Mouse (Mus musculus) embryo, embryonic 10 days (tissue): ENCODE results near the gene Cox17.

ENCODE experiments used
- DNase-seq: peaks from one replicate; pipeline ENCODE4 v3.0.0-alpha.2; 2015; ENCODE audit warnings: low spot score

Gene Cox17

DNA sequence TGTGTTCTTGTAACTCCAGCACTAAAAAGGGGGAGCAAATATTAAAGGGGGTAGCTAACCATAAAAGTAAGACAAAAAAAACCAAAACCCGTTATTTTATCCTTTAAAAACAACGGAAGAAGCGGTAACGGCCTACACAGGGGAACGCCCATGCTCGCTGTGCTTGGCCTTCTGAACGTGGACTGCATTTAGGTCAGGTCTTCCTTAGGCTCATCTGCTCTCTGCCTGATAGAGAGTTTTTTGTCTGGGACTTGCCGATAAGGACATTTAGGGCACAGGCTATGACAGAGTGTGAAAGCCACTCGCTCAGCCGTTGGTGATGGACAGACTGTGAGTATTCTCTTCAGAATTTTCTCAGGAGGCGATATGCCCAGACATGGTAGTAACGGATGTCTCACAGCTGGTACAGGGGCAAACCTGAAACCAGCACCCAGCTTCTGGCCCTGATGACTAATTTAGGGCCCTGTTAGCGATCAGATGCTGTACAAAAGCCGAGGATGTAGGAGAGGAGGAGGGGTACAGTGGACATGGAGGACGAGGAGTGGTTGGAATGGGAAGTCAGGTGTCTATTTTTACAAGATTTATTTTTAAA is 25.0 kb downstream of the Cox17 start:
- DNase-seq = no peak

DNA sequence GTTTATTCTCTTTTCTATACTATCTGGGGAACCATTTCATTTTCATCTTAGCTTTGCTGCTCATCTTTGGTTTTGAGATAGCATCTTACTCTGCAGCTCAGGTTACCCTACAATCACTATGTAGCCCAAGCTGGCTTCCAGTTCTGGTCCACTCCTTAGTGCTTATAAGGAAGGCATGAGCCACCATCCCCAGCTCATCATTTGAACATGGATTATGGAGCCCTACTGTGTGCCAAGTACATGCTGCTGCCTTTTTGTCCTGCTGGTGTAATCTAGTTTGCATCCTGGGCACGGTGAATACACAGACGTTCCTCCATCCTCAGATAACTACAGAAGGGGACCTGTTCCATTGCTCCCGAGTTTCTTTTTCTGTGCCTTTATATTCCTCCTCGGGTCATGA is 26.1 kb downstream of the Cox17 start:
- no peak for DNase-seq

DNA sequence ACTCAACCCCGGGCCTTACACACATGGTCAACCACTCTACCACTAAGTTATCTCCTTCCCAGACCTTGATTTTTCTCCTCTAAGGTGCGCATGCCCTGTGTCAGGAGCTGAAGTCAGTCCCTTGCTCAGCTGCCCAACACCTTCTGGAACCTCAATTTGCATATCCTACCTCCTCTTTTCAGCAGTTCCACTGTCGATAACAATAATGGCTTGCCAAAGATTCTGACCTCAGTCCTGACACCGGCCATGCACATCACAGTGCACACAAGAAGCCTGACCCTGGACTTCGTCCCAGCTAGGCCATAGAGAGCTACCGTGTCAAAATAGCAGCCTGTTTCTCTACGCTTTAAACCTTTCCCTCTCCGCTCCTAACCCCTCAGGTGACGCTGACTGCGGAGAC is 26.6 kb downstream of the Cox17 start:
- DNase-seq = no peak

DNA sequence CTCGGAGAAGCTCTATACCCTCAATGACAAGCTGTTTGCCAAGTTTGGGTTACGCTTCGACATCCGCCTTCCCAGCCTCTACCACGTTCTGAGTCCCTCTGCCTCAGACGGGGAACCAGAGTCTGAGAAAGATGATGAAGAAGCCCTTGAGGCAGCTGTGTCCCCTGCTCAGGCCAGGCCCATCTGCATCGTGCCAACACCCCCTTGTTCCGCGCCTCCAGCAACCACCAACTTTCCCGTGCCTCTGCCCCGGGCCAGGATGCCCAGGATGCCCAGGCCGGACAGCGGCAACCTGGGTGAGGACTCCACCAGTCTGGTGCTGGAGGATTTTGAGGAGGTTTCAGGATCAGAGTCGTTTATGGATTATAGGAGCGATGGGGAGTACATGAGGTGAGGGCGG is 27.1 kb downstream of the Cox17 start:
- DNase-seq = no peak

DNA sequence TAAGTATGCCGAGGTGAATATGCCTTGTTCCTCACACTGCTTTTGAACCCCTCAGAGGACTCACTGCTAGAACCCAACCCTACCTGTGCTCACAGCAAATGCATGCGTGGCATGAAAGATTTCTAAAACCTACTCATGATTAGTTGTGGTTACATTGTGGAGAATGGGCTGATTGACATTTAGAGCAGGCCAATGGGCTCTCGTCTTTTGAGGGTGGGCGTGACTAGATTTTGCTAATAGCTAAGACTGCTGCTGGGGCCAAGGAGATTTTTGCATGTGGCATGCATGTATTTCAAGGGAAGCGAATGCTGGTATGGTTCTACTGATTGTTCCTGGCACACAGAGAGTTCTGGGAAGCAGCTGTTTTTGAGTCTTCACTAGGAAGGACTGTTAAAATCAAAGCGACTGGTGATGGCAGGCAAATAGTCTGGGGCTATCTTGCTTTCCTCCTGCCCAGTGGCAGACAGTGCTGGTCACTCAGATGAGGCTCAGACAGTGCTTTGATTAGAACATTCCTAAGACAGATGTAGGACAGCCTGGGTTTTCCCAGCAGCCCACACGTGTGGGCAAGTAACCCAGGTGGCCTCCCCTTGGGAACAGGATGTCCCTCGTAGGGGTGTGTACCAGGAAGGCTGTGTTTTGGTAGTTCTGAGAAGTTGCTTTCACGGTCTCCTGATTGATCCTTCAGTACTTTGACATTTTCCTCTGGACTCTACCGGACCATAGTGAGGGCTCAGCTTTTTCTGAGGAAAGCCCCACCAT is 27.8 kb downstream of the Cox17 start:
- no peak for DNase-seq

DNA sequence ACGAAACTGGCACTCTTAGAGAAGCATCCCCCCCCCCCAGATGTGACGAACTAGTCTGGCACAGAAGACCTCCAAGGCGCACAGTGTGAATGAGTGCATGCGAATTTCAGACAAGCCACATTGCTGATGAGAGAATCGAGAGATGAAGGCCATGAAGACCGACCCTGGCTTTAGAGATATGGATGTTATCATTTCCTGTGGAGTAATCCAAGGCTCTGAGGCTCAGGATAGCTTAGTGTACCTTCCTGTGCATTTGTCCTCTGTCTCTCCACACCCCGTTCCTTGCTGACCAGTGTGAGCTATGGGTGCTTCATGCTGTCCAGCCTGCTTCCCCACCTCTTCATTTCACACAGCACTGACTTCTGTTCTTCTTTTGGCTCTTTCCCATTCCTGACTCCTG is 28.4 kb downstream of the Cox17 start:
- DNase-seq = no peak

DNA sequence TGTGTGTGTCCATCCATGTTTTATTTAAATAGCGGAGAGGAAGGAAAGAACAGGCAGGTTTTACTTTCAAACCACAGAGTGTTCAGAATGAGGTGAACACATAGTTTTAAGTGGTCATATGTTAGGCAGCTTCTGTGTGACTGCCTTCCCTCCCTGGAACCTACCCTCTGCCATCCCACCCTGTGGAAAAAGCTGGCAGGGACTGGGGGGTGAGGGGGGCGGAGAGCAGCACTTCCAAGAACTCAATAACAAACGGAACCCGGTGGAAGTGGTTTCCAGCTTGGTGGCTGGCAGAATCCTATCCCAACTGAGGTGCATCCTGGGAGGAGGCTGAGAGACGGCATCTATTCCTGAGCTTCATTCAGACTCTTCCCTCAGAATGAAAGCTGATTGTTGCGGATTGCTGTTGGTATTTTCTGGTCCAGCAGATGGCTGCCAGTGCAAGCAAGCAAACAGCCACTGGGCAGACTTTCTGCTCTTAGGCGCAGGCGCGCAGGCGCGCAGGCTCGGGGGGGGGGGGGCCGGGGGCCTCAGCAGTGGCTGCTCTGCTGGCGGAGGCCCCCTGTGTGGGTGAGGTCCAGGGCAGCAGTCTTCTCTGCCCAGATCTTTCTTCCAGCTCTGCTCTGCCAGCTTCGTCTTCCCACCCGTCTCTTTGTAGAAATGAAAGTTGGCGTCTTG is 29.5 kb downstream of the Cox17 start:
- peak; percentile 39 for DNase-seq

DNA sequence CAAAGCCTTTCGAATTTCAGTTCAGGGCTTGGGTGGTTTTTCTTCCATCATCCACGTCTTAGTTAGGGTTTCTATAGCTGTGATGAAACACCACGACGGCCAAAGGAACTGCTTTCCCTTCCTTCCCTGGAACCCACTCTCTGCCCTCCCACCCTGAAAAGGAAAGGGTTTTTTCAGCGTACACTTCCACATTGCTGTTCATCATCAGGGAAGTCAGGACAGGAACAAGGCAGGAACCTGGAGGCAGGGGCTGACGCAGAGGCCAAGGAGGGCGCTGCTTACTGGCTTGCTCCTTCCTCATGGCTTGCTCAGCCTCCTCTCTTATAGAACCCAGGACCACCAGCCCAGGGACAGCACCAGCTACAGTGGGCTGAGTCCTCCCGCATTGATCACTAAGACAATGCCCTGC is 30.1 kb downstream of the Cox17 start:
- DNase-seq = no peak

DNA sequence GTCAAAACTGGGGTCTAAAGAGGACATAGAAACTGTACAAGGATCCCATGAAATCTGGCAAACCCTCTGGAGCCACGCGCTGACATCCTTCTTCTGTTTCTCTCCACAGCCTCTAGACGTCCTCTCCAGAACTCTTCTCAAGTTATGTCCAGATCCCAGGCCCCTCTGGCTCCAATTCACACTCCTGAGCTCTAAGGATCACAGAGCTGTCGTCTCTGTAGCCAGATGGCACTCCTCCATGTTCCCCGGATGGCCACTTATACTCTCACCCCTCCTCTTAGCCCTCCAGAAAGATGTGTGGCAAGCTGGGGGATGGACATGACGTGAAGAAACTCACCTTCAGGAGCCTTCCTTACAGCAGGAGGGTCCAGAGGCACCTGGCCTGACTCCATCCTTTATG is 30.8 kb downstream of the Cox17 start:
- no peak for DNase-seq

DNA sequence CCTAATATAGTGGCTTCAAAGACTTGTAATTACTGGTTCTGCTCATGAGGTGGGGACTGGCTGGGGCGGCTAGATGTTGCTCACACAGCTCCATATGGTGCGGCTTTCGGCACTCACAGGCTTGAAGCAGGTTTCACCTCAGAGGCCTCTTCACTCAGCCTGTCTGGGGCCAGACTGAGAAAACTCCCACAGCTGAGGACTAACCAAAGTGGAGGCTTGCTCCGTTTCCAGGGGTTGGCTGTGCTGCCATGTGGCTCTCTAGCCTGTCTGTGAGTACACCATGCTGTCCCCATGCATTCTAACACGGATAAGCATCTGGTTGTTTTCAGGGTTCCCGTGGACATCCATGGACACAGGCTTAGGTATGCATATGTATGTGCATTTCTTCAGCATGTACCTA is 31.8 kb downstream of the Cox17 start:
- no peak for DNase-seq

DNA sequence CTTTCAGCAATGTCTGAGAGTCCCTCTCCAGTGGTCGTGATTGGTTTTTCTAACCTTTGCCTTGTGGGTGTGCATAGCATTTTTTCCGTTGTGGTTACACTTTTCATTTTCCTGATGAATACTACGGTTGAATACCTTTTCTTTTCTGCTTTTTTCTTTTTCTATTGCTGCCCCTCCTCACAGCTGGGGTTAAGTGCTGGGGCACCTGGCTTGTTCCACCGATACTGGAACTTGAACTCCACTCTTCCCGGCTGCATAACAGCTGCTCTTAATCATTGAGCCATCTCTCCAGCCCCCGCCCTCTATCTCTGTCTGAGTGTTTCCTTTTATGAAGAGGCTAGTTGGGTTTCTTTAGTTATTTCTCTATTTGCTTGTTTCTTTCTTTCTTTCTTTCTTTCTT is 32.3 kb downstream of the Cox17 start:
- DNase-seq = no peak

DNA sequence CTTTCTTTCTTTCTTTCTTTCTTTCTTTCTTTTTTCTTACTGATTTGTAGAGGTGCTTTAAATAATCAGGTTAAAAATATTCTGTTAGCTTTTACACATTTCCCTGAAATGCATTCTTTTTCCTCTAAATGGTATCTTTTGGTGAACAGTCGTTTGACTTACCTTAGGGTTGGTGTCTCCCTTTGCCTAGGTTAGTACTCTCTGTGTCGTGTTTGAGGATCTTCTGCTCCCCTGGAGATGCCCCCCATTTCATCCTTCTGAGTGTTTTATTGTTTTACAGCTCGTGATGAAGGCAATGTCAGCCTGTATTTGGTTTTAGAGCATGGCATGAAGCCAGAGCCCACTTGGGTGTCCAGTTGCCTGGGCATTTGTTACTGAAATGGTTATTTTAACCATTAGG is 32.7 kb downstream of the Cox17 start:
- no peak for DNase-seq

DNA sequence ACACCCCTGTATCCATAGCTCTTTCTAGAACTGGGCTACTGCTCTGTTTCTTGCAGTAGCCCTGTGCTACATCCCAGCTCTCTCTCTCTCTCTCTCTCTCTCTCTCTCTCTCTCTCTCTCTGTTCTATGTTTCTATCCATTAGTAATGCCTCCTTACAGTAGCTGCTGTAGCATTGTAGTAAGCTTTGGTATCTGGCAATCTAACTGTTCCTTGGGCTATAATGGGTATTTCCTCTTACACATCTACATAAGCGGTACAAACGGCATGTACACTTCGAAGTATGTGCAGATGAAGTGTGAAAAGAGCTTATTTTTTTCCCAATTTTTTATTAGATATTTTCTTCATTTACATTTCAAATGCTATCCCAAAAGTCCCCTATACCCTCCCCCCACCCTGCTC is 33.1 kb downstream of the Cox17 start:
- DNase-seq = no peak

DNA sequence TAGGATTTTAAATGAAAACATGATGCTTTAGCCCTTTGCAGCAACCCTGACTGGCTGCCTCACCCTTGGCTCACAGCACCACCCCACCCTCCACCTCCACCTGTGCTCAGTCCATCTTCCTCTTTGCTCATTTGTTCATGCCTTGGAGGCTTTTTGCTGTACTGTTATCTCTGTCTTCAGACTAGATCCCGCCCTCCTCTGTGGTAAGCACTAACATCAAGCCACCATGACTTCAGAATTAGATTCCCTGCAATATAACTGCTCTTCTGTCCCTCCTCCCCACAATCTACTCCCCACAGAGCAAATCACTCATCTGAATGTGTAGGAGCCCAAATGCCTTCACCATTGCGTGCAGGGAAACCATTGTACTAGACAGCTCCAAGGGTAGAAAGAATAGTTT is 36.9 kb downstream of the Cox17 start:
- no peak for DNase-seq

DNA sequence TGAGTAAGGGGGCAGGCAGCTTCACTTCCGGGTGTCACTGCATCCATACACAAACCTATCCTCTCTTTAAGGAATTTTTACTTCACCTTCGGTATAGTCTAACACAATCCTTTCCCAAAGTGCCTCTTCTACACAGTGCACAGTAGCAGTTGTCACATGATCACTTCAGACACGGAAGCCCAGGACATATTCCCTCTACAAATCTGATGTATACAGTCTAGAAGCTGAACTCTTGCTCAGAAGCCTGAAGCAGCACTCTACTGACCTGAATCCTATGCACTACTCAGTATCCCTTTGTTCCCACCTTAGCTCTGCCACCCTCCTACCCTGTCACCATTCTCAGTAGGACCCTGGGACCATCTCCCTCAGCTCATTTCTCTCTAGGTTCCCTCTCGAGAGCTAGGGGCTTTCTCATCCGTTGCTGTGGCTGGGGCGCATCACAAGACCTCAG is 38.4 kb downstream of the Cox17 start:
- DNase-seq = no peak

DNA sequence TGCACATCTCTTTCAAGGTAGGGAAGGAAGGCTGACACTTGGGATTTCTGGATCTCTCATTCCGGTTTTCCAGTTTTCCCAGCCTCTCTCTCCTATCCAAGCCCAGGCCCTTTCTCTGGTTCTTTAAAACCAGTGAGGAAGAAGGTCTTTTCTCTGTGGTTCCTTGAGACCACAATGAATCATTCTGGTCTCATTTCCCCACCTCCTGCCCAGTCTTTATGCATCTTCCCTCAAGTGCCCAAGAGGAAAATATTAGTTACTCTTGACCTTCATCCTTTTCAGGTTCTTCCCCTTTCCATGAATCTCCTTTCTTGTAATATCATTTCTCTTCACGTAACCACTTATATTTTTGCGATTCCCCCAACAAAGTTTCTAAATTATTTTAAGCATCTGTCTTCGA is 38.9 kb downstream of the Cox17 start:
- DNase-seq = no peak

DNA sequence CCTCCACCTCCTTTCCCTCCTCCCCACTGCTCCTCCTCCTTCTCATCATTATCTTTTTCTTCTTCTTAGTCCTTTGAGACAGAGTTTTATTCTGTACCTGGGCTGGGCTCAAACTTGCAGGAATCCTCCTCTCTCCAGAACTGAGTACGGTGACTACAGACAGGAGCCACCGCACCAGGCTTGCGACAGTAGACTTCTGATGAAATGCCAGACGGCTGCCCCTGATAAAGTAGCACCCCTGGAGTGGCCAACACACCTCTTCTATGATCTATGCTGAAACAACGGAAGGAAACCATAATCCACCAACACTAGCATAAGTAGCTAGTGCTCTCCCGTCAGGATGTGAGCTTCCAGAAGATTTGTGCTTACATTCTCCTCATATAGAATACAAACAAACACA is 40.6 kb downstream of the Cox17 start:
- no peak for DNase-seq

DNA sequence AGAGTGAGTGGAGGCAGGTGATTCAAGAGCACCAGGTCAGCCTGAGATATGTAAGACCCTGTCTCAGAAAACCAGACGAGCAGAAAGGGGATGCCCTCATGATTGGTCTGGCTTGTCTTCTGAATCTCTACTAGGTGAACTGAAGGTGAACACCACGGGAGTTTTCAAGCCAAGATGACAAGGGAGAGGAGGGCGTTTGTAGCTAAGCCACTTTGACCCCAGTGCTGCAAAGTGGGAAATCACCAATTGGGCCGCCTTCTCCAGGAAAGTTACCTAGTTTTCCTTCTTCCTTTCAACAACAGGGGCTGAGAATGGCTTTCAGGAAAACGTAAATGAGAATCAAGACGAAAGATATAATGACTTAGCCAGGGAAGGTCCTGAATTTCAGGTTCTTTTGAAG is 42.0 kb downstream of the Cox17 start:
- no peak for DNase-seq

DNA sequence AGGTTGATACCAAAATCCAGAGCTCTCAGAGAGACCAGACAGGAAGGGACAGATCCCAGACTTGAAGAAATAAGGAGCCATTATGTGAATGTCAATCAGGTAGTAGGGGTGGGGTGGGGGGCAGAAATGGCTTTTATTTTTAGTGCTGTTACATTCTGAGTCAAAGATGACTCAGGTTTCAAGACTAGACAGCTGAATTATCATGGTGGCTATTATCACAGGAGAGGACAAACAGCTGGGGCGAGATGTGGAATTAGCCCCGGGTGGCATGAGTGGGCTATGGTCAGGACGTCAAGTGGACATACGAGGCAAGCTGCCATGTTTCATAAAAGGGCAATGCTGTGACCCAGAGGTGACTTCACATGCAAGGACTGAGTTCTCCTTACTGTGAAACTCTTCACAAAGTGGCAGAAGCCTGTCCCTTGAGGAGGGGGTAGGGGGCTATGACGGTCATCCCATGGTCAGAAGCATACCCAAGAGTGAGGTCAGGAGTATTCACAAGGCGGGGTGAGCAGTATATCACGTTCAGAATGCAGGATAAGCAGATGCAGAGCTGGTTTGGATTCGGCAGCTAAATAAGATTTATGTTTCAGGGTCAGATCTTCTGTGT is 42.6 kb downstream of the Cox17 start:
- DNase-seq = no peak

DNA sequence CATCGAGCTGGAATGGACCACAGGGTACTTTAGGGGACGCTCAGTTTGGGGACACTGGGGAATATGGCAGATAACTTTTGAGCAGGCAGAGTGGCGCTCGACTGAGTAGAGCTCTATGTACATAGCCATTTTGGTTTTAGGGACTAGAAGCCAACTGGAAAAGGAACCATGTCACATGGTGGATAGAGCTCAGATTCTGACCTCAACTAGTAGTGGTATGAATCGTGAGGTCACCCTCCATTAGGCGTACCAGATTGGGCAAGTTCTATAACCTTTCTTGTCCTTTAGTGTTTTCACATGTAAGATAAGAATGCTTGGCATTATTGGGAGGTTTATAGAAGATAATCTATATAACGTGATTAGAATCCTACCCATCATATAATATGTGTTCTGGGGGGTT is 43.5 kb downstream of the Cox17 start:
- DNase-seq = no peak

DNA sequence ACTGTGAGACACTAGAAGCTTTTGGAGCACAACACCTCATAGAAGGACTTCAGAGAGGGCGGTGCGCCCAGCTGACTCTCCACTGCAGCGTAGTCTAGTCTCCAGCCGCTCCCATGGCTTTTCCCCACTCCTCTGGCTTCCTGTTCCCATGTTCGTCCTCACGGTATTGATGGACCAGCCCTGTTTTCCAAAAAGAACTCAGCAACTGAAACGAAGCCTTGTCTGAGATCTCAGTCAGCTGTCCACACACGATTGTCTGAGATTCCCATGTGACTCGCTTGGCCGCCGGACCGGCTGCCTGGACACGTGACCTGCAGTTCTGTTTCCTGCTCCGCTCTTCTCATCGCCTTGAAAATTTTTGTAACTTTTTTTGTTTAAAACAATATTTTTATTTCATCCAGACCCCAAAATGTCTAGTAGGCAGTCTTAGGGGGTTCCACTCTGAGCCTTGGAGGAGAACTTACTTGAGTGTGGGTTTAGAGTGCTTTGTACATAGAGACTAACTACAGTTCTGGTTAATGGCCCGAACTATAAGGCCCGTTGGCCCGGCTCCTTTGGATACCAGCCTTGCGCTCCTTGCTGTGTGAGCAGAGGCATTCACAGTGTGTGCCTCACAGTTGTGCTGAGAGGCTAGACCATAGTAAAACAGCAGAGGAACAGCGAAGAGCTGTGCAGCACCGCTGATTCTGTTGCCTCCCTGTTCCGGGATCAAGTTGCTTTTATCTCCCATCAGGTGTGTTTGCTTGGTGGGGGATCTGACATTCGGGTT is 45.5 kb downstream of the Cox17 start:
- DNase-seq = no peak

DNA sequence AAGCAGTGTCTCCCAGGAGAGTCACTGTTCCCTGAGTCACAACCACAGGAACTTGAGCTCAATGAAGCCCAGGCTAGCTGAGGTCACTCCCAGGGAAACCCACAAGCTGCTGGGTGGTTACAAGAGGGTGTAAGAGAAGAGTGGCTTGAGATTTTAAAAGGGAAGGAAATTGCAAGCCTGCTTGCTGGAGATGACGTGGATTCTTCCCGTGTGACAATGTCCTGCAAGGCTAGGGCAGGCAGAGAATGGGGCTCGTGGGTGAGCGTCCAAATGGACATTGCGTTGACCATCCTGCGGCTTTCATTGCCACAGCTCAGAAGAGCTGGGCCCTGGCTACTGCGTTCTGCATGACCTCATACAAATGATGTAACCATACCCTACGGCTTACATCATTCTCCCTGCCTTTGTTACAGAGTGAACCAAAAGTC is 47.4 kb downstream of the Cox17 start:
- no peak for DNase-seq
